In the genomic region with DNA sequence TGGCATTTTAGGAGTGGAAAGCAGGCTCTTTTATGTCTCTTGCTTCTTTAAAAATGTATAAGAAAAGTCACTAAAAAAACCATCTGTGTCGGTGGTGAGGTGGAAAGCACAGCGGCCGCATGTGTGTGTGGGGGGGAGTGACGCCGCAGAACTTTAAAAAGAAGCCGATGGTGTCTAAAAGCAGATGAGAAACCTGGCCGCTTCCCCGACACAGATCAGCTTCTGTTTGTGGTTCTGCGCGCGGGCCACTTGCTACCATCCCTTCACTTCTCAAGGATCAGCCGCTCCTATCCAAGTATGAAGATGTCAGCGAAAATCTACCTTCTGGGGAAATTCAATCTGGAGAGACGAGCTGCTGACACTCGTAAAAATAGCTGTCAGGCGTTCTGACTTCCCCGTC, we compare ENCODE assay signal across 13 mouse cellular contexts. TPM values are rescaled to one million over a fixed set of nuclear protein-coding genes. Genes with fewer than 3 reads are reported as not detected.
DNase-seq lines count a peak whose midpoint lies in the region; ATAC-seq and TF ChIP-seq lines count a peak whose summit lies in the region.
"Had no signal": no experiment of that assay in that cellular context is flagged by ENCODE, and none has a peak within 500 bp of the region (broad histone marks: within the 10 kb centered on the region; RNA-seq: fewer than 3 reads in every experiment).

No protein-coding gene starts in this region.

- no peak overlapping the region for H3K4me3 ChIP-seq in heart, embryonic 11.5 days (ENCODE audit: low read depth, low read length)
- peak overlapping the region; percentile 13; the same call in 1 of the 2 replicates for H3K4me3 ChIP-seq in E14TG2a.4 (replicated peaks; ENCODE audit: low read length)
- no peak overlapping the region for H3K4me3 ChIP-seq in neural tube, embryonic 12.5 days
- H3K4me3 ChIP-seq: forebrain, embryonic 15.5 days; liver, embryonic 13.5 days had no signal

- no peaks in the 10 kb centered on the region for H3K9me3 ChIP-seq in heart, embryonic 11.5 days (replicated peaks; ENCODE audit: control insufficient read depth, low read length)
- H3K9me3 ChIP-seq in E14TG2a.4 (ENCODE audit: low read length): peaks cover 18% of the 10 kb centered on the region
- H3K9me3 ChIP-seq in neural tube, embryonic 12.5 days: no peaks in the 10 kb centered on the region
- H3K9me3 ChIP-seq: forebrain, embryonic 15.5 days; liver, embryonic 13.5 days had no signal

- H3K36me3 ChIP-seq in heart, embryonic 11.5 days (ENCODE audit: control insufficient read depth, insufficient read depth, low read length): no peaks in the 10 kb centered on the region
- H3K36me3 ChIP-seq in E14TG2a.4 (ENCODE audit: insufficient read depth, low read length): no peaks in the 10 kb centered on the region
- H3K36me3 ChIP-seq in neural tube, embryonic 12.5 days: no peaks in the 10 kb centered on the region
- H3K36me3 ChIP-seq: forebrain, embryonic 15.5 days; liver, embryonic 13.5 days had no signal

- no peak overlapping the region for H3K27ac ChIP-seq in heart, embryonic 11.5 days (ENCODE audit: low read depth, low read length)
- no peak overlapping the region for H3K27ac ChIP-seq in neural tube, embryonic 12.5 days
- H3K27ac ChIP-seq: forebrain, embryonic 15.5 days; liver, embryonic 13.5 days had no signal

- no peak overlapping the region for H3K4me2 ChIP-seq in heart, embryonic 11.5 days
- H3K4me2 ChIP-seq in neural tube, embryonic 12.5 days (replicated peaks): peak overlapping the region; percentile 36
- H3K4me2 ChIP-seq: forebrain, embryonic 15.5 days; liver, embryonic 13.5 days had no signal

- no peaks in the 10 kb centered on the region for H3K4me1 ChIP-seq in heart, embryonic 11.5 days (ENCODE audit: control insufficient read depth, insufficient read depth, low read length)
- H3K4me1 ChIP-seq in E14TG2a.4 (replicated peaks; ENCODE audit: low read depth, low read length): no peaks in the 10 kb centered on the region
- peaks cover 6% of the 10 kb centered on the region; the same call in 1 of the 2 replicates for H3K4me1 ChIP-seq in neural tube, embryonic 12.5 days
- H3K4me1 ChIP-seq: forebrain, embryonic 15.5 days; liver, embryonic 13.5 days had no signal

- no peak overlapping the region for H3K9ac ChIP-seq in heart, embryonic 11.5 days (ENCODE audit: low read depth, low read length)
- H3K9ac ChIP-seq in neural tube, embryonic 12.5 days: no peak overlapping the region
- H3K9ac ChIP-seq: forebrain, embryonic 15.5 days; liver, embryonic 13.5 days had no signal

- WGBS in heart, embryonic 11.5 days (ENCODE audit: insufficient replicate concordance): 69% methylated on average over 17 of the region's 17 CpGs
- WGBS in neural tube, embryonic 12.5 days: 47% methylated on average over 17 of the region's 17 CpGs

- ATAC-seq in heart, embryonic 11.5 days (replicated peaks; ENCODE audit: insufficient number of reproducible peaks, low FRiP score, low TSS enrichment): no peak
- peak; percentile 63; the same call in 1 of the 2 replicates for ATAC-seq in neural tube, embryonic 12.5 days (ENCODE audit: low FRiP score, low read depth)
- ATAC-seq: forebrain, embryonic 15.5 days had no signal

- no peaks in the 10 kb centered on the region for H3K27me3 ChIP-seq in heart, embryonic 11.5 days (ENCODE audit: control insufficient read depth, insufficient read depth, low read length)
- 0 out of 2 replicates have a peak, but pooled peaks cover 3% of the 10 kb centered on the region for H3K27me3 ChIP-seq in E14TG2a.4 (ENCODE audit: insufficient read depth, low read length)
- no peaks in the 10 kb centered on the region for H3K27me3 ChIP-seq in neural tube, embryonic 12.5 days (replicated peaks)
- H3K27me3 ChIP-seq: forebrain, embryonic 15.5 days; liver, embryonic 13.5 days had no signal

- no peak for TF ChIP-seq CTCF in E14TG2a.4 (conservative IDR thresholded peaks at IDR 0.05; ENCODE audit: low read length)

- peak; percentile 60 for DNase-seq in heart, adult 11 months
- DNase-seq in gastrocnemius, postnatal 10 days: peak; percentile 52
- DNase-seq in cerebellum, postnatal 36 days: no peak
- no peak for DNase-seq in embryo, embryonic 10 days (ENCODE audit: low spot score)
- DNase-seq in MN1 (ENCODE audit: low spot score): no peak
- DNase-seq: kidney, adult 18-20 months; liver, embryonic 13.5 days had no signal

RNA-seq across cellular contexts. Expression of a gene that starts 45.5 kb away (rescaled TPM):
- polyA plus RNA-seq in heart, embryonic 11.5 days (2014; fragmentation: Nextera tagmentation; extraction: Ambion mirVana): not detected in 2 replicates
- total RNA-seq in gastrocnemius, postnatal 10 days (2021): 1,000 to 10,000 TPM; 1,145 to 1,256 TPM
- polyA plus RNA-seq in neural tube, embryonic 12.5 days (2016; fragmentation: Nextera tagmentation; extraction: Ambion mirVana): 0.03 TPM in 1 of 2 replicates, not detected in the other
- polyA plus RNA-seq: forebrain, embryonic 15.5 days; heart, postnatal 0 days; liver, embryonic 13.5 days; stomach, embryonic 14.5 days had no signal

RNA-seq across cellular contexts. Expression of a gene that starts 47.3 kb away (rescaled TPM):
- 0.44 and 0.56 TPM in 2 replicates for polyA plus RNA-seq in heart, embryonic 11.5 days (2014; fragmentation: Nextera tagmentation; extraction: Ambion mirVana)
- total RNA-seq in gastrocnemius, postnatal 10 days (2021): 100 to 1,000 TPM in 1 of 2 experiments, 10 to 100 TPM in 1; 79.0 to 104 TPM
- 17.1 and 19.3 TPM in 2 replicates for polyA plus RNA-seq in neural tube, embryonic 12.5 days (2016; fragmentation: Nextera tagmentation; extraction: Ambion mirVana)

Comparison
In these comparisons a context has a peak if more than half of its experiments do, and no peak if none do; other contexts are left out.
1. DNase-seq: peak in heart, adult 11 months (single experiment) and gastrocnemius, postnatal 10 days (single experiment); none in cerebellum, postnatal 36 days (0 of 2), embryo, embryonic 10 days (single experiment) and MN1 (single experiment).
2. RNA of a gene that starts 47.3 kb away (polyA plus RNA-seq): 17.1 to 19.3 TPM in neural tube, embryonic 12.5 days; 0.44 to 0.56 TPM in heart, embryonic 11.5 days; every median in the first group is over 10 times any median in the second.